ENCODE assay signal across 8 mouse cellular contexts in genomic region chr8:84845355-84846093, GRCm38 (mm10). TPM values are rescaled to one million over a fixed set of nuclear protein-coding genes. Genes with fewer than 3 reads are reported as not detected.
DNase-seq lines count a peak whose midpoint lies in the region; ATAC-seq lines count a peak whose summit lies in the region.

No protein-coding gene starts in this region.

- no peak for ATAC-seq in megakaryocyte, adult 5-6 weeks (ENCODE audit: poor library complexity, severe bottlenecking)
- ATAC-seq in forebrain, embryonic 14.5 days = no peak
- ATAC-seq in lung, embryonic 16.5 days (ENCODE audit: low read depth) = no peak

- WGBS in forebrain, embryonic 14.5 days = 18% methylated on average over 12 of the region's 12 CpGs
- 10% methylated on average over 12 of the region's 12 CpGs for WGBS in lung, embryonic 16.5 days

- peak overlapping the region; percentile 99 for H3K4me3 ChIP-seq in megakaryocyte, embryonic 14.5 days (replicated peaks)
- peak overlapping the region; percentile 96 for H3K4me3 ChIP-seq in forebrain, embryonic 14.5 days (ENCODE audit: low read depth, low read length)
- H3K4me3 ChIP-seq in lung, embryonic 16.5 days (ENCODE audit: low read length) = peak overlapping the region; percentile 99

- peak overlapping the region; percentile 80 for H3K4me2 ChIP-seq in forebrain, embryonic 14.5 days (ENCODE audit: low read length)
- H3K4me2 ChIP-seq in lung, embryonic 16.5 days (ENCODE audit: low read depth, low read length) = peak overlapping the region; percentile 79

- H3K9ac ChIP-seq in forebrain, embryonic 14.5 days (ENCODE audit: low read length) = peak overlapping the region; percentile 98
- H3K9ac ChIP-seq in lung, embryonic 16.5 days (ENCODE audit: low read length) = peak overlapping the region; percentile 98

- H3K36me3 ChIP-seq in megakaryocyte, embryonic 14.5 days (replicated peaks; ENCODE audit: low read length) = peaks cover 51% of the 10 kb centered on the region
- peaks cover 49% of the 10 kb centered on the region for H3K36me3 ChIP-seq in forebrain, embryonic 14.5 days (ENCODE audit: control insufficient read depth, insufficient read depth, low read length)
- H3K36me3 ChIP-seq in lung, embryonic 16.5 days (ENCODE audit: control insufficient read depth, insufficient read depth, low read length) = peaks cover 39% of the 10 kb centered on the region
- peaks cover 28% of the 10 kb centered on the region for H3K36me3 ChIP-seq in splenic B cell, adult 2 months (ENCODE audit: control insufficient read depth, insufficient read depth, low read length, poor library complexity, severe bottlenecking)

- peaks cover 64% of the 10 kb centered on the region for H3K4me1 ChIP-seq in megakaryocyte, embryonic 14.5 days
- H3K4me1 ChIP-seq in forebrain, embryonic 14.5 days (ENCODE audit: control insufficient read depth, insufficient read depth, low read length) = peaks cover 17% of the 10 kb centered on the region
- H3K4me1 ChIP-seq in lung, embryonic 16.5 days (replicated peaks; ENCODE audit: control insufficient read depth, insufficient read depth, low read length) = peaks cover 29% of the 10 kb centered on the region

- H3K9me3 ChIP-seq in megakaryocyte, embryonic 14.5 days = no peaks in the 10 kb centered on the region
- H3K9me3 ChIP-seq in forebrain, embryonic 14.5 days (replicated peaks; ENCODE audit: control insufficient read depth, low read length) = no peaks in the 10 kb centered on the region
- no peaks in the 10 kb centered on the region for H3K9me3 ChIP-seq in lung, embryonic 16.5 days (ENCODE audit: control insufficient read depth, low read length)

- H3K27me3 ChIP-seq in megakaryocyte, embryonic 14.5 days (replicated peaks) = no peaks in the 10 kb centered on the region
- H3K27me3 ChIP-seq in forebrain, embryonic 14.5 days (replicated peaks; ENCODE audit: control insufficient read depth, insufficient read depth, low read length) = no peaks in the 10 kb centered on the region
- no peaks in the 10 kb centered on the region for H3K27me3 ChIP-seq in lung, embryonic 16.5 days (ENCODE audit: control insufficient read depth, insufficient read depth, low read depth, low read length)
- no peaks in the 10 kb centered on the region for H3K27me3 ChIP-seq in splenic B cell, adult 2 months (ENCODE audit: control insufficient read depth, insufficient read depth, low read length, poor library complexity, severe bottlenecking)

- peak; percentile 47 for DNase-seq in adrenal gland, postnatal 25 days
- DNase-seq in forebrain, embryonic 14.5 days (ENCODE audit: low spot score) = peak; percentile 46
- DNase-seq in kidney, adult 8-10 months = peak; percentile 38 to 44
- peak; percentile 48 for DNase-seq in splenic B cell, adult 2 months (ENCODE audit: low read depth, low spot score)
- no peak for DNase-seq in right cerebral cortex, postnatal 25 days

- H3K27ac ChIP-seq in forebrain, embryonic 14.5 days (ENCODE audit: low read depth, low read length) = no peak overlapping the region; the same call in 1 of the 2 replicates
- peak overlapping the region; percentile 88 for H3K27ac ChIP-seq in lung, embryonic 16.5 days (ENCODE audit: low read length)

RNA-seq across cellular contexts. Expression of gene Calr, which starts 1.2 kb away (rescaled TPM):
- polyA plus RNA-seq in megakaryocyte, embryonic 14.5 days (2012; ENCODE audit: insufficient read depth, low replicate concordance) = 235 and 510 TPM in 2 replicates
- total RNA-seq in megakaryocyte, adult 5-6 weeks (2015) = 163 and 187 TPM in 2 replicates
- 821 and 830 TPM in 2 replicates for total RNA-seq in megakaryocyte, adult 5-6 weeks (2017)
- total RNA-seq in adrenal gland, postnatal 25 days (2021) = 489 and 566 TPM in 2 replicates
- polyA plus RNA-seq in forebrain, embryonic 14.5 days (2014; fragmentation: Nextera tagmentation; extraction: Ambion mirVana) = 514 and 606 TPM in 2 replicates
- 980 and 996 TPM in 2 replicates for polyA plus RNA-seq in lung, embryonic 16.5 days (2015; fragmentation: Nextera tagmentation; extraction: Ambion mirVana)

RNA-seq across cellular contexts. Expression of gene Rad23a, which starts 5.1 kb away (rescaled TPM):
- 338 and 623 TPM in 2 replicates for polyA plus RNA-seq in megakaryocyte, embryonic 14.5 days (2012; ENCODE audit: insufficient read depth, low replicate concordance)
- 35.6 and 36.9 TPM in 2 replicates for total RNA-seq in megakaryocyte, adult 5-6 weeks (2015)
- 27.6 and 29.5 TPM in 2 replicates for total RNA-seq in megakaryocyte, adult 5-6 weeks (2017)
- 116 and 120 TPM in 2 replicates for total RNA-seq in adrenal gland, postnatal 25 days (2021)
- 87.3 and 88.1 TPM in 2 replicates for polyA plus RNA-seq in forebrain, embryonic 14.5 days (2014; fragmentation: Nextera tagmentation; extraction: Ambion mirVana)
- polyA plus RNA-seq in lung, embryonic 16.5 days (2015; fragmentation: Nextera tagmentation; extraction: Ambion mirVana) = 110 and 120 TPM in 2 replicates

RNA-seq across cellular contexts. Expression of gene Farsa, which starts 11.3 kb away (rescaled TPM):
- polyA plus RNA-seq in megakaryocyte, embryonic 14.5 days (2012; ENCODE audit: insufficient read depth, low replicate concordance) = 30.7 and 64.8 TPM in 2 replicates
- total RNA-seq in megakaryocyte, adult 5-6 weeks (2015) = 11.6 and 17.3 TPM in 2 replicates
- 49.7 and 53.4 TPM in 2 replicates for total RNA-seq in megakaryocyte, adult 5-6 weeks (2017)
- total RNA-seq in adrenal gland, postnatal 25 days (2021) = 62.3 and 67.2 TPM in 2 replicates
- polyA plus RNA-seq in forebrain, embryonic 14.5 days (2014; fragmentation: Nextera tagmentation; extraction: Ambion mirVana) = 92.3 and 102 TPM in 2 replicates
- 90.1 and 93.3 TPM in 2 replicates for polyA plus RNA-seq in lung, embryonic 16.5 days (2015; fragmentation: Nextera tagmentation; extraction: Ambion mirVana)

RNA-seq across cellular contexts. Expression of gene Gadd45gip1, which starts 14.2 kb away (rescaled TPM):
- polyA plus RNA-seq in megakaryocyte, embryonic 14.5 days (2012; ENCODE audit: insufficient read depth, low replicate concordance) = 37.4 and 49.3 TPM in 2 replicates
- 6.3 and 6.6 TPM in 2 replicates for total RNA-seq in megakaryocyte, adult 5-6 weeks (2015)
- total RNA-seq in megakaryocyte, adult 5-6 weeks (2017) = 13.9 and 20.5 TPM in 2 replicates
- 55.1 and 59.9 TPM in 2 replicates for total RNA-seq in adrenal gland, postnatal 25 days (2021)
- 35.2 and 41.3 TPM in 2 replicates for polyA plus RNA-seq in forebrain, embryonic 14.5 days (2014; fragmentation: Nextera tagmentation; extraction: Ambion mirVana)
- 38.6 and 43.0 TPM in 2 replicates for polyA plus RNA-seq in lung, embryonic 16.5 days (2015; fragmentation: Nextera tagmentation; extraction: Ambion mirVana)

RNA-seq across cellular contexts. Expression of gene Dand5, which starts 22.9 kb away (rescaled TPM):
- 3.1 TPM in 1 of 2 replicates, not detected in the other for polyA plus RNA-seq in megakaryocyte, embryonic 14.5 days (2012; ENCODE audit: insufficient read depth, low replicate concordance)
- 1.4 and 2.6 TPM in 2 replicates for total RNA-seq in megakaryocyte, adult 5-6 weeks (2015)
- 0.28 and 4.4 TPM in 2 replicates for total RNA-seq in megakaryocyte, adult 5-6 weeks (2017)
- 11.2 and 11.6 TPM in 2 replicates for total RNA-seq in adrenal gland, postnatal 25 days (2021)
- polyA plus RNA-seq in forebrain, embryonic 14.5 days (2014; fragmentation: Nextera tagmentation; extraction: Ambion mirVana) = 8.6 and 9.4 TPM in 2 replicates
- polyA plus RNA-seq in lung, embryonic 16.5 days (2015; fragmentation: Nextera tagmentation; extraction: Ambion mirVana) = 6.3 and 6.5 TPM in 2 replicates
